Mouse (Mus musculus) megakaryocyte, embryonic 14.5 days (primary cell): ENCODE results near the gene Anxa1. TPM values are rescaled to one million over a fixed set of nuclear protein-coding genes. Genes with fewer than 3 reads are reported as not detected.

ENCODE experiments used
- H3K27me3 ChIP-seq: replicated peaks from 2 replicates; pipeline ENCODE3; 2012; ENCODE audit warnings: inconsistent platforms
- H3K36me3 ChIP-seq: replicated peaks from 2 replicates; pipeline ENCODE3; 2012; ENCODE audit warnings: low read length, inconsistent platforms, mixed read lengths
- H3K4me1 ChIP-seq: 2 replicates; pipeline ENCODE4 v1.6.1; 2012; ENCODE audit warnings: inconsistent platforms
- H3K4me3 ChIP-seq: replicated peaks from 2 replicates; pipeline ENCODE3; 2012; ENCODE audit warnings: moderate library complexity, mild to moderate bottlenecking, inconsistent platforms
- H3K9me3 ChIP-seq: 2 replicates; pipeline ENCODE4 v1.6.1; 2012; ENCODE audit warnings: inconsistent platforms
- FLI1 ChIP-seq: IDR thresholded peaks from 2 replicates; pipeline ENCODE4 v1.6.1; 2012; ENCODE audit warnings: low read length, inconsistent platforms, mixed read lengths
- GATA1 ChIP-seq: IDR thresholded peaks from 3 replicates; pipeline ENCODE4 v1.6.1; 2012; ENCODE audit warnings: mixed read lengths, low read length, inconsistent platforms, borderline replicate concordance
- polyA plus RNA-seq: library from polyadenylated mRNA; stranded (reverse); fragments of >175 nt; gene quantifications from 2 replicates; pipeline ENCODE4 v1.2.3, GENCODE M21; 2012; ENCODE audit warnings: low replicate concordance; ENCODE audit not compliant: insufficient read depth

The Anxa1 gene
- polyA plus RNA-seq, 1 experiment = 3.2 TPM

- H3K9me3 ChIP-seq = no peaks in the 10 kb centered on the region
- no peak overlapping the region for H3K4me3 ChIP-seq
- peaks cover 6% of the 10 kb centered on the region for H3K36me3 ChIP-seq
- no peak for TF ChIP-seq FLI1
- no peak for TF ChIP-seq GATA1
- peaks cover 14% of the 10 kb centered on the region for H3K4me1 ChIP-seq
- H3K27me3 ChIP-seq = no peaks in the 10 kb centered on the region
Measured at GRCm38 (mm10) chr19:20386296-20386695, 4.4 kb downstream of the Anxa1 start.

- Histone ChIP-seq H3K4me3 (no peak overlapping the region), H3K36me3 (peaks cover 9% of the 10 kb centered on the region), H3K9me3 (no peaks in the 10 kb centered on the region), H3K27me3 (no peaks in the 10 kb centered on the region), H3K4me1 (peaks cover 14% of the 10 kb centered on the region)
- TF ChIP-seq GATA1 (no peak), FLI1 (no peak)
Measured at GRCm38 (mm10) chr19:20385645-20386044, 5.1 kb downstream of the Anxa1 start.

- no peaks in the 10 kb centered on the region; the same call in 1 of the 2 replicates for H3K4me1 ChIP-seq
- TF ChIP-seq GATA1 = no peak
- no peak for TF ChIP-seq FLI1
- H3K27me3 ChIP-seq = no peaks in the 10 kb centered on the region
- H3K4me3 ChIP-seq = no peak overlapping the region
- H3K36me3 ChIP-seq = peaks cover 18% of the 10 kb centered on the region
- H3K9me3 ChIP-seq = no peaks in the 10 kb centered on the region
Measured at GRCm38 (mm10) chr19:20381207-20381752, 9.5 kb downstream of the Anxa1 start.

- Histone ChIP-seq H3K27me3 (no peaks in the 10 kb centered on the region), H3K4me3 (no peak overlapping the region), H3K4me1 (no peaks in the 10 kb centered on the region), H3K36me3 (peaks cover 3% of the 10 kb centered on the region), H3K9me3 (no peaks in the 10 kb centered on the region)
- TF ChIP-seq GATA1 (no peak), FLI1 (no peak)
Measured at GRCm38 (mm10) chr19:20370175-20370574, 20.6 kb downstream of the Anxa1 start.

- Histone ChIP-seq H3K27me3 (no peaks in the 10 kb centered on the region), H3K36me3 (no peaks in the 10 kb centered on the region), H3K9me3 (no peaks in the 10 kb centered on the region), H3K4me1 (0 out of 2 replicates have a peak, but pooled peaks cover 2% of the 10 kb centered on the region), H3K4me3 (no peak overlapping the region)
- no peak for TF ChIP-seq FLI1
- TF ChIP-seq GATA1 = no peak
Measured at GRCm38 (mm10) chr19:20366571-20366970, 24.2 kb downstream of the Anxa1 start.

GRCm38 (mm10) chr19:20366010-20366409 lies 24.7 kb downstream of the Anxa1 start:
- Histone ChIP-seq H3K27me3 (no peaks in the 10 kb centered on the region), H3K4me3 (no peak overlapping the region), H3K36me3 (no peaks in the 10 kb centered on the region), H3K4me1 (0 out of 2 replicates have a peak, but pooled peaks cover 5% of the 10 kb centered on the region), H3K9me3 (no peaks in the 10 kb centered on the region)
- TF ChIP-seq GATA1 (no peak), FLI1 (no peak)

GRCm38 (mm10) chr19:20365364-20365763 lies 25.4 kb downstream of the Anxa1 start:
- H3K9me3 ChIP-seq = no peaks in the 10 kb centered on the region
- H3K4me3 ChIP-seq = no peak overlapping the region
- H3K36me3 ChIP-seq = no peaks in the 10 kb centered on the region
- 0 out of 2 replicates have a peak, but pooled peaks cover 5% of the 10 kb centered on the region for H3K4me1 ChIP-seq
- TF ChIP-seq FLI1 (no peak), GATA1 (no peak)
- H3K27me3 ChIP-seq = no peaks in the 10 kb centered on the region

GRCm38 (mm10) chr19:20364931-20365330 lies 25.8 kb downstream of the Anxa1 start:
- Histone ChIP-seq H3K9me3 (no peaks in the 10 kb centered on the region), H3K4me1 (0 out of 2 replicates have a peak, but pooled peaks cover 5% of the 10 kb centered on the region), H3K27me3 (no peaks in the 10 kb centered on the region), H3K4me3 (no peak overlapping the region), H3K36me3 (no peaks in the 10 kb centered on the region)
- no peak for TF ChIP-seq FLI1
- no peak for TF ChIP-seq GATA1

- no peak for TF ChIP-seq GATA1
- TF ChIP-seq FLI1 = no peak
- H3K4me3 ChIP-seq = no peak overlapping the region
Measured at GRCm38 (mm10) chr19:20363221-20363620, 27.5 kb downstream of the Anxa1 start.

GRCm38 (mm10) chr19:20361917-20362577 lies 28.7 kb downstream of the Anxa1 start:
- no peaks in the 10 kb centered on the region for H3K27me3 ChIP-seq
- no peak for TF ChIP-seq FLI1
- no peak for TF ChIP-seq GATA1
- H3K9me3 ChIP-seq = no peaks in the 10 kb centered on the region
- H3K4me3 ChIP-seq = no peak overlapping the region
- H3K4me1 ChIP-seq = 0 out of 2 replicates have a peak, but pooled peaks cover 5% of the 10 kb centered on the region
- H3K36me3 ChIP-seq = no peaks in the 10 kb centered on the region

More at GRCm38 (mm10) chr19:20363221-20363620, 27.5 kb downstream of the Anxa1 start:
- H3K36me3 ChIP-seq = no peaks in the 10 kb centered on the region
- H3K4me1 ChIP-seq = 0 out of 2 replicates have a peak, but pooled peaks cover 5% of the 10 kb centered on the region
- no peaks in the 10 kb centered on the region for H3K27me3 ChIP-seq
- no peaks in the 10 kb centered on the region for H3K9me3 ChIP-seq
